Mouse (Mus musculus): ENCODE measurements around the gene Ccdc6.

DNA sequence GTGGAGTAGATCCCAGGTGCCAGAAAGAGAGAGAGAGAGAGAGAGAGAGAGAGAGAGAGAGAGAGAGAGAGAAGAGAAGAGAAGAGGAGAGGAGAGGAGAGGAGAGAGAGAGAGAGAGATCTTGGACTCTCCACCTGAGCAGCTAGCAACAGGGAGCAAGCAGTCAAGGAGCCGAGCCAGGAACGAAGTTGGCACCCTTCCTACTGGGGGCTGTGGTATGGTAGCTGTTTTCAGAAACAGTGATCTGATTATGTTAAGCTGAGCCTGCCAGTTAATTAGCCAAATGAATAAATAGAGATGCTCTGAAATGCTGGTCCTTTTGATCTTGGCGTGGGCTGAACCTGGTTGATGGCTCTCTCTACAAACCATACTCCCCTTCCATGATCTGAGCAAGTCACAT is 31.7 kb upstream of the Ccdc6 start:
- TF ChIP-seq GATA1 (IDR thresholded peaks at IDR 0.05; ENCODE audit: borderline replicate concordance, low read length) (no peak), CTCF (IDR thresholded peaks at IDR 0.05; ENCODE audit: low read depth, low read length) (no peak), TAL1 (conservative IDR thresholded peaks at IDR 0.05; ENCODE audit: low read depth, low read length) (no peak), POLR2AphosphoS5 (IDR thresholded peaks at IDR 0.05; ENCODE audit: insufficient replicate concordance, low read depth, low read length) (no peak), GATA2 (IDR thresholded peaks at IDR 0.05; ENCODE audit: borderline replicate concordance, low read depth, low read length) (no peak)
